Mouse (Mus musculus): ENCODE data around the gene 2310030G06Rik.
A peak's percentile ranks its signal among the peaks of the same experiment; 100 is the strongest.

DNA sequence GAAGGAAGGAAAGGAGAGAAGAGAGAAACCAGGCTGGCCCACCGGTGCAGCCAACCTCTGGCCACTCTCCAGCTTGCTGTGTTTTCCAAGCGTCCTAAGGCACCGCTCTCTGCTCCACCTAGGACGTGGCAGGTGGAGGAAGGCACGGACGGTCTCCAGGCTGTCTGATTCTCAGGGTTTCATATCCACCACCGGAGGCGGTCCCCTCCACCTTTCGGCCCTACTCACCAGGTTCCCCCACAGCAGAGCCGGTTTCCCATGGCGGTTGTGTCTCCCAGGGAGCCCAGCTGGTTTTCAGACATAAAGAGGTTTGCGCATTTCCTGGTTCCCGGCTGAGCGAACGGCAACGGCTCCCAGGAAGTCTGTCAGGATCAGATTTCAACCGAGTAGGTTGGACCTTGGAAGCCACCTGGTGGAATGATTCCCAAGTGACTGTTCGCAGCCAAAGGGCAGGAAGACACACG lies at the start of gene 2310030G06Rik:
- TF ChIP-seq CTCF (IDR thresholded peaks at IDR 0.05; ENCODE audit: extremely low read depth, insufficient read length, insufficient replicate concordance, low read depth, low read length) = peak; percentile 35; the same call in 1 of the 2 replicates
- TF ChIP-seq POLR2A (IDR thresholded peaks at IDR 0.05; ENCODE audit: low read depth, low read length) = peak; percentile 66; the same call in 1 of the 2 replicates

All from small intestine, adult 2 months (tissue).